Mouse (Mus musculus) G1E (cell line): ENCODE measurements around the gene Mvk.

Source experiments
- CTCF ChIP-seq: IDR thresholded peaks from 2 replicates; pipeline ENCODE4 v1.5.1; 2012; ENCODE audit warnings: low read depth, low read length, inconsistent platforms, mixed read lengths
- GATA1 ChIP-seq: IDR thresholded peaks from 2 replicates; pipeline ENCODE4 v1.6.1; 2012; ENCODE audit warnings: borderline replicate concordance, low read length, inconsistent platforms, mixed read lengths
- TAL1 ChIP-seq: conservative IDR thresholded peaks from 2 replicates; pipeline ENCODE4 v1.6.1; 2012; ENCODE audit warnings: low read depth, low read length, inconsistent platforms, mixed read lengths

DNA sequence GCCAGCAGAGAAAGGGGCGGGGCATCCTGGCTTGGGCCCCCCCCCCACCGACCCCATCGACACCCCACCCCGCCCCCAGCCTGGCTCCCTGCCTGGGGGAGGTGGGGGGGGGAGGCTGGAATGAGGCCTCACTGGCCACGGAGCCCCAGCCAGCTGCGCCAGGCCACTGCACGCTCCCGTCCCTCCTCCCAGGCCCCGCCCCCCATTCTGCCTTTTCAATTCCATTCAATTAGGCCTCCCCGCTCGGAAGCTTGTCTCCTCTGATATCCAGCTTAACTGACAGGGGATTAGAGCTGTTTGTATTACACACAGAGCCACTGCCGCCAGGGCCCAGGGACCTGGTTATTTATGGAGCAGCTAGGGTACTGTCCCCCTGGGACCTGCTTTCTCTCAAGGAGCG is 23.4 kb downstream of the Mvk start:
- TF ChIP-seq GATA1 (no peak), TAL1 (no peak), CTCF (no peak)
